Mouse (Mus musculus): ENCODE results near the gene Rptor. TPM values are rescaled to one million over a fixed set of nuclear protein-coding genes. Genes with fewer than 3 reads are reported as not detected.

Rptor gene
- polyA plus RNA-seq, 1 experiment from 2014 or later = 4.9 TPM

DNA sequence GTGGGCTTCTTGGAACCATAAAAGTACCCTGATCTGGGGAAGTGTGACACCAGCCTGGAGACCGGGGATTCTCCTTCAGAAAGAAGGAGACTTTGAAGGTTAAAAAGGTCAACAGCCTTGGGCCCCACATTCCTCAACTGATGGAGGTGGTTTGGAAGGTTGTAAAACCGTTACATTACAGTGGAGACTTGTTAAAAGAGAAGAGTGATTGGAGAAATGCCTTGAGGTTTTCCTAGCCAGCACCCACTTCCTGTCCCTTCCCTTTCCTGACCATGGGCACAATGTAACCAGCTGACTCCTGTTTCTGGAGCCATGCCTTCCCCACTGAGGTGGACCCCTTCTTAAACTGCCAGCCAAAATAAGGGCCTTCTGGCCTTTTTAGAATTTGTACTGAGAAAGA, 196.8 kb downstream of the Rptor start:
- no peaks in the 10 kb centered on the region for H3K27me3 ChIP-seq
- H3K27ac ChIP-seq (replicated peaks) = no peak overlapping the region
- no peak overlapping the region for H3K9ac ChIP-seq
- no peak for ATAC-seq (ENCODE audit: insufficient read depth)
- H3K36me3 ChIP-seq (replicated peaks) = 0 out of 2 replicates have a peak, but pooled peaks cover 15% of the 10 kb centered on the region
- peaks cover 6% of the 10 kb centered on the region for H3K4me1 ChIP-seq (replicated peaks)
- H3K4me3 ChIP-seq (replicated peaks) = no peak overlapping the region
- H3K4me2 ChIP-seq = no peak overlapping the region
- no peaks in the 10 kb centered on the region for H3K9me3 ChIP-seq (replicated peaks)
- WGBS (ENCODE audit: insufficient replicate concordance) = 51% methylated on average over 2 of the region's 2 CpGs

DNA sequence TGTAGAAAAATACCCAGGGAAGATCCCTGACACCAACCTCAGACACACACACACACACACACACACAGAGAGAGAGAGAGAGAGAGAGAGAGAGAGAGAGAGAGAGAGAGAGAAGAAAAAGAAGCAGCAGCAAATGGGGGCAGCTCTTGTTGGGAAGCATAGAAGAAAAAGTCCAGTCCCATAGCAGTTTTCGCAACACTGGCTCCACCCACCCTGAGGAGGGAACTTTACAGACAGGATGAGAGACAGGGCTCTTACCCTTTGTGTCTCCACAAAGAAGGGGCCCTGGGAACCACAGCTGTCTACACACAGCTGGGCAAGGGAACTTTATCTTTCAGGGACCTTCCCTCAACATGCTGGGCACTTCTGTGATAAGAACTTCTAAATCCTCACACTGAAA, 199.2 kb downstream of the Rptor start:
- Histone ChIP-seq H3K27me3 (no peaks in the 10 kb centered on the region), H3K27ac (replicated peaks) (no peak overlapping the region), H3K9ac (no peak overlapping the region), H3K9me3 (replicated peaks) (no peaks in the 10 kb centered on the region), H3K4me1 (replicated peaks) (peaks cover 7% of the 10 kb centered on the region), H3K4me2 (no peak overlapping the region), H3K36me3 (replicated peaks) (0 out of 2 replicates have a peak, but pooled peaks cover 16% of the 10 kb centered on the region), H3K4me3 (replicated peaks) (no peak overlapping the region)
- no peak for ATAC-seq (ENCODE audit: insufficient read depth)
- WGBS (ENCODE audit: insufficient replicate concordance) = 50% methylated on average over 1 of the region's 1 CpGs

- 0 out of 2 replicates have a peak, but pooled peaks cover 16% of the 10 kb centered on the region for H3K36me3 ChIP-seq (replicated peaks)
- no peaks in the 10 kb centered on the region for H3K27me3 ChIP-seq
- no peak for ATAC-seq (ENCODE audit: insufficient read depth)
- H3K4me3 ChIP-seq (replicated peaks) = no peak overlapping the region
- H3K9ac ChIP-seq = no peak overlapping the region
- WGBS (ENCODE audit: insufficient replicate concordance) = 72% methylated on average over 7 of the region's 7 CpGs
- H3K27ac ChIP-seq (replicated peaks) = no peak overlapping the region
- H3K4me1 ChIP-seq (replicated peaks) = peaks cover 18% of the 10 kb centered on the region
- no peak overlapping the region for H3K4me2 ChIP-seq
- no peaks in the 10 kb centered on the region for H3K9me3 ChIP-seq (replicated peaks)
Measured at GRCm38 (mm10) chr11:119802947-119803346, 200.2 kb downstream of the Rptor start.

- no peak overlapping the region for H3K9ac ChIP-seq
- WGBS (ENCODE audit: insufficient replicate concordance) = 77% methylated on average over 3 of the region's 3 CpGs
- H3K36me3 ChIP-seq (replicated peaks) = 0 out of 2 replicates have a peak, but pooled peaks cover 10% of the 10 kb centered on the region
- H3K27ac ChIP-seq (replicated peaks) = no peak overlapping the region
- H3K4me3 ChIP-seq (replicated peaks) = no peak overlapping the region
- no peak overlapping the region for H3K4me2 ChIP-seq
- H3K27me3 ChIP-seq = no peaks in the 10 kb centered on the region
- peaks cover 18% of the 10 kb centered on the region for H3K4me1 ChIP-seq (replicated peaks)
- no peaks in the 10 kb centered on the region for H3K9me3 ChIP-seq (replicated peaks)
- no peak for ATAC-seq (ENCODE audit: insufficient read depth)
Measured at GRCm38 (mm10) chr11:119804392-119804791, 201.7 kb downstream of the Rptor start.

- Histone ChIP-seq H3K9ac (no peak overlapping the region), H3K4me2 (no peak overlapping the region), H3K4me1 (replicated peaks) (peaks cover 18% of the 10 kb centered on the region), H3K4me3 (replicated peaks) (no peak overlapping the region), H3K27ac (replicated peaks) (no peak overlapping the region), H3K9me3 (replicated peaks) (no peaks in the 10 kb centered on the region), H3K36me3 (replicated peaks) (0 out of 2 replicates have a peak, but pooled peaks cover 10% of the 10 kb centered on the region), H3K27me3 (no peaks in the 10 kb centered on the region)
- no peak for ATAC-seq (ENCODE audit: insufficient read depth)
- WGBS (ENCODE audit: insufficient replicate concordance) = 78% methylated on average over 10 of the region's 10 CpGs
Measured at GRCm38 (mm10) chr11:119805112-119805750, 202.5 kb downstream of the Rptor start.

DNA sequence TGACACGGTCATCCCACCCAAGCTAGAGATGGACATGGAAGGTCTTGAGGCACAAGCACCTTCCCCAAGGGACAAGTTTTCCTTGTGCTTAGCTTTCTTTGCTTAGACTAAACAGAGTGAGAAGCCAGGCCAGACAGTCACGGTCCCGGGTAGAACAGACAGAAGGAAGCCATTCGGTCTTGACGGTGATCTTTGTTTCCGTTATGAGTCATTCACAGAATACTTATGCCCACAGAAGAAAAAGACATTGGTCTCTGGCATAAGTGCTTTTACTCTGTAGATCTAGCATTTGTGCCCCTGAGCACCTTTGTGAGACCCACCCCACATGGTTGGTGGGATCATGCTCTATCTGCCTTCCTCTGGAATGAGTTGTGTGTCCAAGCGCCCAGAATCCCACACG, 203.8 kb downstream of the Rptor start:
- Histone ChIP-seq H3K4me1 (replicated peaks) (peaks cover 18% of the 10 kb centered on the region), H3K27ac (replicated peaks) (no peak overlapping the region), H3K9me3 (replicated peaks) (no peaks in the 10 kb centered on the region), H3K4me3 (replicated peaks) (no peak overlapping the region), H3K4me2 (no peak overlapping the region), H3K27me3 (no peaks in the 10 kb centered on the region), H3K9ac (no peak overlapping the region), H3K36me3 (replicated peaks) (0 out of 2 replicates have a peak, but pooled peaks cover 15% of the 10 kb centered on the region)
- ATAC-seq (ENCODE audit: insufficient read depth) = no peak
- WGBS (ENCODE audit: insufficient replicate concordance) = 72% methylated on average over 8 of the region's 8 CpGs

DNA sequence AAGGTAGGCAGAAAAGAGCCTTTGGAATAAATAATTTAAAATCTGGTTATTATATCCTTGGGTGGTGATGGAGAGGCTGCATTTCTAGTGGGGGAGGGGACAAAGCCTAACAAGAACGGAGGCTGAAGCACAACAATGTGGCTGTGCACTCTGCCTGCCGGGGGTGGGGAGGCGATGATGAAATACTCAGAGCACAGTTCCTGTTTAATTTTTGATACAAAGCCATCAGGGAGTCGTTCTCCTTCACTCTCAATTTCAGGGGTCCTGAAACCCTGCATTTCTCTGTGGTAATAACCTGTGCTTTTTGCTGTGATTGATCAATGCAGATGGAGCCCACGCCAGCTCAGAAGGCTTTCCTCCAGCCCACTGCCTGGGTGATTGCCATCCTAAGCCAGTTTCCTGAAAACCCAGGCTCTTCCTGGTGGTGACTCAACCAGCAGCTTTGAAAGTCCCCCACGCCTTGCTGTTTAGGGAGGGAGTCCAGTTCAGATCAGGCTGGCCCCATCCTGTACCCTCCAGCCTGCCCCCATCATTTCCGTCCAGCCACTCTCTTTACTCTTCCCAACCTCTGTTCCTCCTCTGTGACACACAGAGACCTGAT, 204.8 kb downstream of the Rptor start:
- WGBS (ENCODE audit: insufficient replicate concordance) = 56% methylated on average over 7 of the region's 7 CpGs
- peaks cover 12% of the 10 kb centered on the region for H3K4me1 ChIP-seq (replicated peaks)
- no peak for ATAC-seq (ENCODE audit: insufficient read depth)

GRCm38 (mm10) chr11:119808647-119809280, 206.1 kb downstream of the Rptor start:
- no peak overlapping the region for H3K9ac ChIP-seq
- H3K4me2 ChIP-seq = no peak overlapping the region
- H3K4me1 ChIP-seq (replicated peaks) = peaks cover 12% of the 10 kb centered on the region
- 83% methylated on average over 10 of the region's 10 CpGs for WGBS (ENCODE audit: insufficient replicate concordance)
- peaks cover 17% of the 10 kb centered on the region; the same call in 1 of the 2 replicates for H3K36me3 ChIP-seq (replicated peaks)
- H3K9me3 ChIP-seq (replicated peaks) = no peaks in the 10 kb centered on the region
- H3K27me3 ChIP-seq = no peaks in the 10 kb centered on the region
- H3K4me3 ChIP-seq (replicated peaks) = no peak overlapping the region
- H3K27ac ChIP-seq (replicated peaks) = no peak overlapping the region
- no peak for ATAC-seq (ENCODE audit: insufficient read depth)

More for the DNA sequence above, 204.8 kb downstream of the Rptor start:
- Histone ChIP-seq H3K9ac (no peak overlapping the region), H3K27ac (replicated peaks) (no peak overlapping the region), H3K27me3 (no peaks in the 10 kb centered on the region), H3K4me2 (0 out of 2 replicates have a peak overlapping the region, but pooled peaks have one; percentile 3), H3K4me3 (replicated peaks) (no peak overlapping the region), H3K36me3 (replicated peaks) (peaks cover 20% of the 10 kb centered on the region; the same call in 1 of the 2 replicates), H3K9me3 (replicated peaks) (no peaks in the 10 kb centered on the region)

DNA sequence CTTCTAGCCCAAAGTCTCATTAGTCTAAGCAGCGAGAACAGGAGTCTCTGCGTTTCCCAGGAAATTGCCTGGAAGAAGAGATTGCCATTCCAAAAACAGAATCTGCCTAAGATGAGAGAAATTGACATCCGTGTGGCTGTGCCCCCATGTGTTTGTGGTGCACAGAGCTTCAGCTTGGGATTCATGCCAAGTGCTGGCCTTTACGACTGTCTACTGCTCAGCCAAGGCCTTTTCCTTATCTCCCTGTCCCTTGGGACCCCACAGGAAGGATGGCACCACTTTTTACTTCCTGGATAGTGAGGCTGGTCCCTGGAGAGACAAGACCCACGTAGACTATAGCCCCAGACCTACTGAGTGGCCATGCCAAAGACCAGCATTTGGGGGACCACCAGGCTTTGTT, 206.6 kb downstream of the Rptor start:
- Histone ChIP-seq H3K4me3 (replicated peaks) (no peak overlapping the region), H3K4me2 (no peak overlapping the region), H3K27ac (replicated peaks) (no peak overlapping the region), H3K4me1 (replicated peaks) (peaks cover 13% of the 10 kb centered on the region), H3K9me3 (replicated peaks) (no peaks in the 10 kb centered on the region), H3K36me3 (replicated peaks) (peaks cover 15% of the 10 kb centered on the region; the same call in 1 of the 2 replicates), H3K9ac (no peak overlapping the region), H3K27me3 (no peaks in the 10 kb centered on the region)
- ATAC-seq (ENCODE audit: insufficient read depth) = no peak
- WGBS (ENCODE audit: insufficient replicate concordance) = 62% methylated on average over 5 of the region's 5 CpGs

DNA sequence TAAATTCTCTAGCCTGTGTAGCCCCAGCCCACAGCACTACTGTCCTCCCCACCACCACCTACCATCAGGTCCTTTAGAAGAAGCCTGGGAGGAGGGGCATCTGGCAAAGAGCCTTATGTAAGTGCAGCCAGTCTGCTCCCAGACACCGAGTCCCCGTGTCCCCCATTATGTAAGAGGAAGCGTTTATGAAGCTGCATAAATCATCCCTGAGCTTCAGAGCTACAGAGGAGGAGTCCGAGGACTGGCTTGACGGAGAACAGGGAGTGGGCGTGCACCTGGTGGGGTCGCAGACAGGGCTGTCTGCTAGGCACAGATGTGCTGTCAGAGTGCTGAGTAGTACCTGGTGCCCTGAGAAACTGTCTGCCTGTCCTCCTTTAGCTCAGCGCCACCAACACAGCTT, 208.3 kb downstream of the Rptor start:
- no peak overlapping the region for H3K4me3 ChIP-seq (replicated peaks)
- H3K36me3 ChIP-seq (replicated peaks) = peaks cover 14% of the 10 kb centered on the region; the same call in 1 of the 2 replicates
- no peaks in the 10 kb centered on the region for H3K9me3 ChIP-seq (replicated peaks)
- WGBS (ENCODE audit: insufficient replicate concordance) = 57% methylated on average over 8 of the region's 8 CpGs
- peaks cover 14% of the 10 kb centered on the region for H3K4me1 ChIP-seq (replicated peaks)
- no peak overlapping the region for H3K27ac ChIP-seq (replicated peaks)
- ATAC-seq (ENCODE audit: insufficient read depth) = no peak
- H3K9ac ChIP-seq = no peak overlapping the region
- no peaks in the 10 kb centered on the region for H3K27me3 ChIP-seq
- no peak overlapping the region for H3K4me2 ChIP-seq

GRCm38 (mm10) chr11:119811598-119811997, 208.9 kb downstream of the Rptor start:
- H3K27ac ChIP-seq (replicated peaks) = no peak overlapping the region
- no peak overlapping the region for H3K4me3 ChIP-seq (replicated peaks)
- no peaks in the 10 kb centered on the region for H3K27me3 ChIP-seq
- H3K4me2 ChIP-seq = no peak overlapping the region
- no peak overlapping the region for H3K9ac ChIP-seq
- peaks cover 15% of the 10 kb centered on the region for H3K4me1 ChIP-seq (replicated peaks)
- peaks cover 14% of the 10 kb centered on the region; the same call in 1 of the 2 replicates for H3K36me3 ChIP-seq (replicated peaks)
- WGBS (ENCODE audit: insufficient replicate concordance) = 65% methylated on average over 1 of the region's 1 CpGs
- no peaks in the 10 kb centered on the region for H3K9me3 ChIP-seq (replicated peaks)
- ATAC-seq (ENCODE audit: insufficient read depth) = no peak
